Mouse (Mus musculus): Measurements from ENCODE around the gene Myzap. TPM values are rescaled to one million over a fixed set of nuclear protein-coding genes. Genes with fewer than 3 reads are reported as not detected.
A peak's percentile ranks its signal among the peaks of the same experiment; 100 is the strongest.

Gene Myzap
- polyA plus RNA-seq (2012; ENCODE audit: insufficient read depth, insufficient read length, missing spikeins) = not detected in 2 replicates

DNA sequence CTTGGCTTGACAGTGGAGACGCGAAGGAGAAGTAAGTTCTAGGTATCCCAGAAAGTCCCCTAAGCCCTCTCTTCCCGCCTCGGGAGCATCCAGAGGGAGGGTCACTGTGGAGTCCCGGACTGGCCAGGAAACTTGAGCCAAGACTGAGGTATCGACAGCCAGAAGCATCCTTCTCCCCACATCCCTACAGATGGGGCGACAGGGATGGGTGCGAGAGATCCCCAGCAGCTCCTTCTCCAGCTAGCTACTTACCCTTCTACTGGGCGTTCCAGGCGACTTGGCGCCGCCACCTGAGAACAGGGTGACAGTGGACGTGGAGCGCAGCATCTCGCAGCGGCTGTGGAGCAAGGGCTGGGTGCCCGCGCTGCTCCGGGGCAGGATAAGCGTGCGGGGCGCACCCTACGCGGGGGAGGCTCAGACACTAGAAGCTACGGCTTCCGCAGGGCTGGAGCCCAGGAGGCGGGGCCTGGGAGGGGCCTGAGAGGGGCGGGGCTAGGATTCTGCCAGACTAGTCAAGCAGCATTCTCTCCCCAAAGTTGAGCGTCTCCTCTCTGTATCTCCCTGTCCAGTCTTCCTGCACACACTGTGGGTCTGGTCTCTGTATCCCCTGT, at the start of gene Myzap:
TSS of gene Myzap (minus strand) at position 423 of the 611 bp plus-strand sequence.
- Histone ChIP-seq H3K4me3 (ENCODE audit: insufficient read depth, low read length) (peak within 1 kb of the TSS; percentile 57), H3K27ac (ENCODE audit: insufficient read depth, low read depth, low read length) (no peak within 1 kb of the TSS), H3K4me1 (ENCODE audit: control insufficient read depth, insufficient read depth, low read length) (no peaks in the 10 kb centered on the region)
- TF ChIP-seq CTCF (IDR thresholded peaks at IDR 0.05; ENCODE audit: low read depth, low read length) (no peak), POLR2A (IDR thresholded peaks at IDR 0.05; ENCODE audit: borderline replicate concordance, low read depth, low read length) (no peak)

DNA sequence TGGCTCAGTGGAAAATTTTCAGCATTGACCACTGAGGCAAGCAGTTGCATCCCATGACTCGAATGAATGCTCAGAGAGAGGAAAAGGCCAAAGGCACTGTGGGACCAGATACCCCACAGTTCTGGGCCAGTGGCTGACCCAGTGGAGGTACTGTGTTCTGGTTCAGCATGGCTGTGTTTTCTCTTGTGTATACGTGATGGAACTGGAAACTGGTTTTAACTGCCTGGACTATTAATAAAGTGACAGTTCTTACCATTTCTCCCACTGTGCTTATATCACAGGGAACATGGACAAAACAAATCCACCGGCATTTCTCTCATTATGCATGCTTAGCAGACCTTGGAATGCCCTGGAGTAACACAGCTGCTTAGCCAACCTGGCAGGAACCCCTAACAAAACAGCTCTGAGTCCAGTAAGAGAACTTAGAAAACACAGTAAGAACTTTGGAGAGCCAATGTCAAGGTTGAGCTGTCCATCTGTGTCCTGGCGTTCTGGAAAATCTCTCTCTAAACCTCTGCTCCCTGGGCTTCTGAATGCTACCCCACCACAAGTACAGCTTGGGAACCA, 48.3 kb upstream of the Myzap start:
- H3K27ac ChIP-seq (ENCODE audit: insufficient read depth, low read depth, low read length) = no peak overlapping the region
- H3K4me3 ChIP-seq (ENCODE audit: insufficient read depth, low read length) = no peak overlapping the region
- no peaks in the 10 kb centered on the region for H3K4me1 ChIP-seq (ENCODE audit: control insufficient read depth, insufficient read depth, low read length)
- TF ChIP-seq CTCF (IDR thresholded peaks at IDR 0.05; ENCODE audit: low read depth, low read length) = no peak
- no peak for TF ChIP-seq POLR2A (IDR thresholded peaks at IDR 0.05; ENCODE audit: borderline replicate concordance, low read depth, low read length)

DNA sequence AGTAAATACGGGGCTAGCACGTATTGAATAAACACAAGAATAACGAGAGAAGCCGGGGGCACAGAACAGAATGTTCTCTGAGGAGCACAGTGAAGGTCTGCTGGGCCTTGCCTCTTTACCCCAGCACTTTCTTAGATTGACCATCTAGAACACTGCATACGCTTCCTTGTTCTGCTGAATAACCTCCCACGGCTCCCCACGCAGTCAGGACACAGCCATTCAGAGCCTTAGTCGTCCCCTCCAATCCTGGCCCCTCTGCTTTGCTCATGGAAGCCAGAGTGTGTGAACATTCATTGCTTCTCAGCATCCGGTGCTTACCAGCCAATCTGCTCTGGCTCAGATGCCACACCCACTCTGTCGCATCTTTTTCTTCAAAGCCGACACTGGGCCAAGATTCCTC, 46.0 kb upstream of the Myzap start:
- no peak for TF ChIP-seq POLR2A (IDR thresholded peaks at IDR 0.05; ENCODE audit: borderline replicate concordance, low read depth, low read length)
- TF ChIP-seq CTCF (IDR thresholded peaks at IDR 0.05; ENCODE audit: low read depth, low read length) = no peak

GRCm38 (mm10) chr9:71636854-71637253, 44.7 kb upstream of the Myzap start:
- no peak overlapping the region for H3K4me3 ChIP-seq (ENCODE audit: insufficient read depth, low read length)
- TF ChIP-seq POLR2A (IDR thresholded peaks at IDR 0.05; ENCODE audit: borderline replicate concordance, low read depth, low read length) (no peak), CTCF (IDR thresholded peaks at IDR 0.05; ENCODE audit: low read depth, low read length) (no peak)
- H3K27ac ChIP-seq (ENCODE audit: insufficient read depth, low read depth, low read length) = no peak overlapping the region
- H3K4me1 ChIP-seq (ENCODE audit: control insufficient read depth, insufficient read depth, low read length) = no peaks in the 10 kb centered on the region

More for the DNA sequence above, 46.0 kb upstream of the Myzap start:
- no peak overlapping the region for H3K27ac ChIP-seq (ENCODE audit: insufficient read depth, low read depth, low read length)
- H3K4me1 ChIP-seq (ENCODE audit: control insufficient read depth, insufficient read depth, low read length) = no peaks in the 10 kb centered on the region
- no peak overlapping the region for H3K4me3 ChIP-seq (ENCODE audit: insufficient read depth, low read length)

- Histone ChIP-seq H3K4me1 (ENCODE audit: control insufficient read depth, insufficient read depth, low read length) (no peaks in the 10 kb centered on the region), H3K27ac (ENCODE audit: insufficient read depth, low read depth, low read length) (no peak overlapping the region), H3K4me3 (ENCODE audit: insufficient read depth, low read length) (no peak overlapping the region)
- TF ChIP-seq POLR2A (IDR thresholded peaks at IDR 0.05; ENCODE audit: borderline replicate concordance, low read depth, low read length) = no peak
- no peak for TF ChIP-seq CTCF (IDR thresholded peaks at IDR 0.05; ENCODE audit: low read depth, low read length)
Observed at GRCm38 (mm10) chr9:71635627-71636026, 43.5 kb upstream of the Myzap start.

- Histone ChIP-seq H3K4me1 (ENCODE audit: control insufficient read depth, insufficient read depth, low read length) (no peaks in the 10 kb centered on the region), H3K4me3 (ENCODE audit: insufficient read depth, low read length) (no peak overlapping the region), H3K27ac (ENCODE audit: insufficient read depth, low read depth, low read length) (no peak overlapping the region)
- TF ChIP-seq CTCF (IDR thresholded peaks at IDR 0.05; ENCODE audit: low read depth, low read length) (no peak), POLR2A (IDR thresholded peaks at IDR 0.05; ENCODE audit: borderline replicate concordance, low read depth, low read length) (no peak)
Observed at GRCm38 (mm10) chr9:71634916-71635315, 42.8 kb upstream of the Myzap start.

DNA sequence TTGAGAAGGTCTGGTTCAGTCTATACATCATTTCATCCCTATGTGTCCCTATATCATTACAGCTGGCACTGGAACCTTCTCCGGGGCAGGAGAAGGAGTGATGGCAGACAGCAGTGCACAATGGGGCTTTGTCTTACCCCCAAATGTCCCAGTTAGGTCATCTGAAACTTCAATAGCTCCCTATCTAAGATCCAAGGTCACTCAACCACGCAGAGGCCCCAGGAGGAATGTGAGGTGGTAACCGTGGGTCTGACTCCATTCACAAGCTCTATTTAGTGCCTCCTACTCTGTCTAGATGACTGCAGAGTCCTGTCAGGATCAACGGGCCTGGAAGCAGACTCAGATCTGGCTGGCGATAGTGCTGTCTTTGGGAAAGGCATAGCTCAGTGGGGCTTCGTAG, 36.8 kb upstream of the Myzap start:
- no peak overlapping the region for H3K27ac ChIP-seq (ENCODE audit: insufficient read depth, low read depth, low read length)
- no peak for TF ChIP-seq POLR2A (IDR thresholded peaks at IDR 0.05; ENCODE audit: borderline replicate concordance, low read depth, low read length)
- no peak overlapping the region for H3K4me3 ChIP-seq (ENCODE audit: insufficient read depth, low read length)
- no peaks in the 10 kb centered on the region for H3K4me1 ChIP-seq (ENCODE audit: control insufficient read depth, insufficient read depth, low read length)

DNA sequence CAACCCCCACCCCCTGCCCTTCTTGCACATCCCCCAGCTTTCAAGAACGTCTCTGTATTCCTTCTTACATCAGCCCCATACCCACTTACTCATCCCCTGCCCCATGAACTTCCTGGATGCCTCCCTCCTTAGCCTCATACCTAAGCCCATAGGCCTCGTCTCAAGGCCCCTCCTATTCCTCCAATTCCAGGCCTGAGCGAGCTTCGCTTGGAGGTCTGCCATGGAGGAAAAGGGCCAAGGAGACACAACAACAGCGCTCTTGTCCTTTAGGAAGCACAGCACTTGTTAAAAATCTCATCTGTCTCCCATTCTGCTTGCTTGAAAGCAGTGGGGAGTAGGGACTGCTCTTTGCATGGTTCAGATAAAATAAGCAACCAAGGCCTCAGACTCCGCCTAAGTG, 36.1 kb upstream of the Myzap start:
- no peak overlapping the region for H3K27ac ChIP-seq (ENCODE audit: insufficient read depth, low read depth, low read length)
- H3K4me3 ChIP-seq (ENCODE audit: insufficient read depth, low read length) = no peak overlapping the region
- TF ChIP-seq CTCF (IDR thresholded peaks at IDR 0.05; ENCODE audit: low read depth, low read length) (no peak), POLR2A (IDR thresholded peaks at IDR 0.05; ENCODE audit: borderline replicate concordance, low read depth, low read length) (no peak)
- H3K4me1 ChIP-seq (ENCODE audit: control insufficient read depth, insufficient read depth, low read length) = no peaks in the 10 kb centered on the region

- no peak for TF ChIP-seq POLR2A (IDR thresholded peaks at IDR 0.05; ENCODE audit: borderline replicate concordance, low read depth, low read length)
- no peak for TF ChIP-seq CTCF (IDR thresholded peaks at IDR 0.05; ENCODE audit: low read depth, low read length)
- Histone ChIP-seq H3K4me1 (ENCODE audit: control insufficient read depth, insufficient read depth, low read length) (no peaks in the 10 kb centered on the region), H3K27ac (ENCODE audit: insufficient read depth, low read depth, low read length) (no peak overlapping the region), H3K4me3 (ENCODE audit: insufficient read depth, low read length) (no peak overlapping the region)
Observed at GRCm38 (mm10) chr9:71625961-71626360, 33.8 kb upstream of the Myzap start.

DNA sequence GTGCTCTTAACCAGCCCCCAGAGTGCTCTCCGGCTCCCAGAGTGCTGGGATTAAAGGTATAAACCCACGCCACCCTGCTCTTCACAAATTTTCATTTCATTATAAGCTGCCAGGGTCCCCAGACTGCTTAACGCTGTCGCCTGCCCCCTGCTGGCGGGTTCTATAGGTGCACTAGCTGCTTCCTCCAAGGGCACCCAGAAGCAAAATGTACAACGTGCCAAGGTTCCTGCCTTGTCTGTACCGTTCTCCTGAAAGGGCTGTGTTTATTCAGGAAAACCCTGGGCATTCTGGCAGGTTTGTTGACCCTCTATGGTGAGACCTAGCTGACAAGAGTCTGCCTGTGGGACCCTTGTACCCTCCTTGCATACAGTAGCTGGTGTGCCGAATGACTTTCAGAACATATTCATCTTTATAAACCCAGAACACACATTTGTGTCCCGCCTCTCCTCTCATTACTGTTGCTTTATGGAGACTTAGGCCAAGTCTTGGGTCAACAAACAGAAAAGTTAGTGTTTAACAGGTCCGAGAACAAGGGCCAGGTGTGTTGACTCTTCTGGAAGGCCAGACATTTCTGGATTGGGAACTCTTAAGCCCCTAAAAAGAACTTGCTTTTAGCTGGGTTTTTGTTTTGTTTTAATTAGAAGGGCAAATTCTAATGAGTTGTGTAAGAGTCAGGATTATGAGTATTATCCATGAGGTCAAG, 32.8 kb upstream of the Myzap start:
- Histone ChIP-seq H3K27ac (ENCODE audit: insufficient read depth, low read depth, low read length) (no peak overlapping the region), H3K4me3 (ENCODE audit: insufficient read depth, low read length) (no peak overlapping the region), H3K4me1 (ENCODE audit: control insufficient read depth, insufficient read depth, low read length) (no peaks in the 10 kb centered on the region)
- TF ChIP-seq POLR2A (IDR thresholded peaks at IDR 0.05; ENCODE audit: borderline replicate concordance, low read depth, low read length) (no peak), CTCF (IDR thresholded peaks at IDR 0.05; ENCODE audit: low read depth, low read length) (peak; percentile 63)

All from bone marrow macrophage, adult 2 months (primary cell).